Mouse (Mus musculus) megakaryocyte, embryonic 14.5 days (primary cell): ENCODE results near the gene Cdk14.

Experiments
- FLI1 ChIP-seq: IDR thresholded peaks from 2 replicates; pipeline ENCODE4 v1.6.1; 2012; ENCODE audit warnings: low read length, inconsistent platforms, mixed read lengths
- GATA1 ChIP-seq: IDR thresholded peaks from 3 replicates; pipeline ENCODE4 v1.6.1; 2012; ENCODE audit warnings: mixed read lengths, low read length, inconsistent platforms, borderline replicate concordance

- TF ChIP-seq GATA1 (no peak), FLI1 (no peak)
These were observed 658.2 kb downstream of the Cdk14 start for GRCm38 (mm10) chr5:4761891-4762290.
